Mouse (Mus musculus): ENCODE results near the gene Psmb4.
"Not testable (repeated sequence)": the region's sequence is repeated elsewhere in the genome, so short reads cannot be mapped to it uniquely, and the experiment has no call there.

Psmb4 gene

GRCm38 (mm10) chr3:94911050-94911693, 24.4 kb upstream of the Psmb4 start:
- in situ Hi-C loops (cut with MboI, MseI), result no loop called here

- in situ Hi-C loops (cut with MboI, MseI), result no loop called here
These were observed 19.7 kb upstream of the Psmb4 start for GRCm38 (mm10) chr3:94906482-94906881.

GRCm38 (mm10) chr3:94904759-94905158, 18.0 kb upstream of the Psmb4 start:
- in situ Hi-C loops (cut with MboI, MseI), result not testable (repeated sequence)

- in situ Hi-C loops (cut with MboI, MseI), result no loop called here
These were observed 16.0 kb upstream of the Psmb4 start for GRCm38 (mm10) chr3:94902747-94903146.

- in situ Hi-C loops (cut with MboI, MseI), result no loop called here
These were observed 7.3 kb upstream of the Psmb4 start for GRCm38 (mm10) chr3:94894076-94894475.

GRCm38 (mm10) chr3:94888595-94888994, 1.8 kb upstream of the Psmb4 start:
- in situ Hi-C loops (cut with MboI, MseI), result loop anchor here (10.0 kb wide), 1 partner anchor 1334 kb away; the partner anchor contains the start of gene S100a10

GRCm38 (mm10) chr3:94882579-94882978, 4.2 kb downstream of the Psmb4 start:
- in situ Hi-C loops (cut with MboI, MseI), result loop anchor here (10.0 kb wide), 1 partner anchor 1328 kb away; the partner anchor contains the start of gene S100a10

GRCm38 (mm10) chr3:94881840-94882239, 4.9 kb downstream of the Psmb4 start:
- in situ Hi-C loops (cut with MboI, MseI), result loop anchor here (10.0 kb wide), 1 partner anchor 1327 kb away; the partner anchor contains the start of gene S100a10

- in situ Hi-C loops (cut with MboI, MseI), result no loop called here
These were observed 8.1 kb downstream of the Psmb4 start for GRCm38 (mm10) chr3:94878618-94879017.

- in situ Hi-C loops (cut with MboI, MseI), result no loop called here
These were observed 17.8 kb downstream of the Psmb4 start for GRCm38 (mm10) chr3:94869011-94869410.

GRCm38 (mm10) chr3:94859471-94859870, 27.3 kb downstream of the Psmb4 start:
- in situ Hi-C loops (cut with MboI, MseI), result no loop called here

GRCm38 (mm10) chr3:94852215-94852614, 34.5 kb downstream of the Psmb4 start:
- in situ Hi-C loops (cut with MboI, MseI), result no loop called here

GRCm38 (mm10) chr3:94851731-94852130, 35.0 kb downstream of the Psmb4 start:
- in situ Hi-C loops (cut with MboI, MseI), result no loop called here

GRCm38 (mm10) chr3:94849338-94849737, 37.4 kb downstream of the Psmb4 start:
- in situ Hi-C loops (cut with MboI, MseI), result no loop called here

- in situ Hi-C loops (cut with MboI, MseI), result no loop called here
These were observed 39.4 kb downstream of the Psmb4 start for GRCm38 (mm10) chr3:94847382-94847781.

GRCm38 (mm10) chr3:94839101-94839500, 47.7 kb downstream of the Psmb4 start:
- in situ Hi-C loops (cut with MboI, MseI), result no loop called here

GRCm38 (mm10) chr3:94838631-94839030, 48.1 kb downstream of the Psmb4 start:
- in situ Hi-C loops (cut with MboI, MseI), result no loop called here

- in situ Hi-C loops (cut with MboI, MseI), result no loop called here
These were observed 48.7 kb downstream of the Psmb4 start for GRCm38 (mm10) chr3:94837959-94838496.

GRCm38 (mm10) chr3:94837183-94837890, 49.4 kb downstream of the Psmb4 start, which contains the start of gene Pogz:
Pogz (plus strand) TSS chr3:94837567.
- in situ Hi-C loops (cut with MboI, MseI), result no loop called here

- in situ Hi-C loops (cut with MboI, MseI), result no loop called here
These were observed 51.4 kb downstream of the Psmb4 start for GRCm38 (mm10) chr3:94835396-94835795.
